Mouse (Mus musculus) cerebellum, postnatal 14 days (tissue): Measurements from ENCODE around the gene Lfng.

Experiments used
- DNase-seq, 2 experiments: peaks; one replicate each; pipeline ENCODE4 v3.0.0; 2021; ENCODE audit warnings: mixed read lengths in 2 of 2

The Lfng gene

DNA sequence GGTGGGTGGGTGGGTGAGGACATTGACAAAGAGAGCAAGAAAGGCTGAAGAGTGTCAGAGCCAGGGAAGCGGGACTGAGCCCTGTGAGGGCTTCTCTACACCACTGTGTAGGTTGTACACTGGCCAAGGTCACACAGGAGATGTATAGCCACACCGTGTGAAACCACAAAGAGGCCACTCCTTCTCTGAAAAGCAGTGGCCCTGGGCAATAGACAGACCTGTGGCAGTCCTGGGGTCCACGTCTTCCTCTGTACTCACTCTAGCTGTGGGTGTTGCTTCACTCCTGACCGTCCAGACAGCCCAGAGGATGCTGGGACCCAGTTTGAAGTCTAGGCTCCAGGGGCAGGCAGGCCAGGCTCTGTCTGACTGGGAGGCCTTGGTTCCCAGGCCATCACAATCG lies 12.3 kb upstream of the Lfng start:
- no peak for DNase-seq

DNA sequence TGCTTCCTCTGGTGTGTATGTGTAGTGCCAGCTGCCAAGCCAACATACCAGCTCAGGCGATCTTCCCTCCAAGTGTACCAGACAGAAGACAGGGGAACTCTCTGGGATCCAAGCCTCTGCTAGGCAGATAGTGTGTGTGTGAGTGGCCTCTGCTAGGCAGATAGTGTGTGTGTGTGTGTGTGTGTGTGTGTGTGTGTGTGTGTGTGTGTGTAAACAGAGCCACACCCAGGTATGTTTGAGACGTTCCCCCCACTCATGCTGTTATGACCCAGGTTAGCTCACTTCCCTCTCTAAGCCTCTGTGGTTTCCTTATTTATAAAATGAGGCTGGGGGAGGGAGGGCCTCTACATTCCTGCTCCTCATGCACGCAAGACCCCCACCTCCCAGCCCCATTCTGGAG lies 10.7 kb upstream of the Lfng start:
- no peak for DNase-seq

DNA sequence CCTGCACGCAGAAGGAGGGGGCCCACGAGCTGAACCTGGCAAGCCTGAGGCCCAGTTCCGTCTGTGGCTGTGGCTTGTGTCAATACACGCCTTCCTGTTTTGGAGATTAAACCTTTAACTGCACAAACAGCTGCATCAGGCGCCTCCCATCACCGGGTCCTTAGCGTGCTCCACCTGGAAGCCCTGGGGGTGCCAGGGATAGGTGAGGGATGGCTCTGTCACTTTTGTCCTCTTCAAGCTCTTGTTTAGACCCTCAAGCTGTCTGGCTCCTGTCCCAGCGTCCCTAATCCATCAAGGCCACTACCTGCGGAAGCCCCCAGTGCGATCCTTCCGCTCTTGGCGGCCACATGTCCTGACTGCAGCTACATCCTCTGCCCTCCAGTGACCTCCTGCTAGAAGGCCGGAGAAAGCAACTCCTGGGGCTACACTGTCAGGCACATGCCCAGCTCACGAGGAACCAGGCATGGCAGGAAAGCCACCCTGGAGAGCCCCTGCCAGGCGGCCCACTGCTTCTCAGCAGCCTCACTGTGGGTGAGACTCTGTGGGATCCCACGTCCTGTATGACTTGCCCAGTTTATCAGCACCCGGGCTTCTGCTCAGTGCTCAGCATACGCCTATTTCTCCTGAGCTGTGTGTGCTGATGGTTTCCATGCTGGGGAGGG lies 10.1 kb upstream of the Lfng start:
- DNase-seq, result no peak

DNA sequence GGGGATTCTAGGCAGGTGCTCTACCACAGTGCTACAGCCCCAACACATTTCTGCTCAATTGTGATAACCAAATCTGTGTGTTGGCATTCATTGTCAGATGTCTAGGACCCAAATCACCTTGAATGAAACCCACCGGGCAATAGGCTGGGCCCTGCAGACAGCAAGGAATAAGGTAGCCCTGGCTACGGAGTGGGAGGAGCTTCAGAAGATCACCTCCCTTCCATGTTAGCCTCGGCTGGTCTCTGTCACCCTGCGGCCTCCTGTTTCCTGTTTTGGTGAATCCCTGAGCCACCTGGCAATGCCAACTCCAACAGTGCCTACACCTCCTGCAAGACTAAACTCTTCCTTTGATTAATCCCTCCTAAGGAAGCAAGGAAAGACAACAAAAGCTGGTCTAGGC lies 9.3 kb upstream of the Lfng start:
- DNase-seq, result no peak

DNA sequence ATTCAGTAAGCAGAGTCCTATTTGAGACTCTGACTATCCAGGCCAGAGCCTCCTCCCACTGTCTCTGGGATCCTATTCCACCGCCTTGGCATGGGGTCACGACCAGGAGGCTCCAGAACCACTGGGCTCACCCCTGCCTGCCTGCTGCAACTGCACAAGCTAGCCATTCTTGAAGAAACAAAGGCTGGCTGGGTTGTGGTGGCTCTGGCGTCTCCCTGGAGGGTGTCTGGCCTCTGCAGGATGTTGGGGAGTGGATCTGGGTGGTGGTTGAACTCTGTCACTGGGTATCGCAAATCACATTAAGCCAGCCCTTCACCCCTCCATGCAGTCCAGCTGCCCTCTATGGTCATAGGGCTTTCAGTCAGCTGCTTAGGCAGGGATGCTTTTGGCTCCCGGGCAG lies 7.2 kb upstream of the Lfng start:
- DNase-seq, result no peak

DNA sequence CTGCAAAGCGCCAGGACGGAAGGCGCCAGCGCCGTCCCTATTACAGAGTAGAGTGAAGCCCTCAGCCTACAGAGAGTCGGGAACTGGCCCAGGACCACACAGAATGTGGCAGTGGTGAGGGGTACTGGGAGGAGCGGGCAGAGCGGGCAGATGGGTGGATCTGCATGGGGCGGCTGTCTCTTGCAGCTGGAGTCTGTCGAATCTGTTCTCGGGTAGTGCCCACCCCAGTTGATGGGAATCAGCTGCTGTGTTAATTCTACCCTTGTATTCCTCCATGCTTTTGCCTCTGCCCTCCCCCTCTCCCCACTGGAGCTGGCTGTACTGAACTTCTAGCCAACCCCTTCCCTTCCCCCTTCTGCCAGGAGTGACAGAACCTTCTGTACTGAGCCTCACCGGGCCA lies 5.4 kb upstream of the Lfng start:
- peak in 1 of 2 experiments; percentile 8 for DNase-seq

DNA sequence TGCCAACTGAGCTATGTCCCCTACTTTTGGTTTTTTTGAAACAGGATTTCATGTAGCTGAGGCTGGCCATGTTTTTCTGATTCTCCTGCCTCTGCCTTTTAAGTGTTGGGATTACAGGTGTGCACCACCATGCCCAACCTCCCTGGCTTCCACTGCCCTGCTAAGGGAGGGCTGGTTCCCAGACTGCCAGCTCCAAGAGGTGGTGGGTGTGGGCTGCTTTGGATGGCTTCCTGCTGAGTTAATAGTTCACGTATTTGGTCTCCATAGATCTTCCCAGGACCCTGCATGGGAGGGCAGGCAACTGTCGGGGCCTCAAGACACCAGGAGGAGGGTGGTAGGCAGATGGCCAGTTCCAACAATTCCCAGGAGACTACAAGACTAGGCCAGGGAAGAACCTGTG lies 4.6 kb upstream of the Lfng start:
- no peak for DNase-seq

DNA sequence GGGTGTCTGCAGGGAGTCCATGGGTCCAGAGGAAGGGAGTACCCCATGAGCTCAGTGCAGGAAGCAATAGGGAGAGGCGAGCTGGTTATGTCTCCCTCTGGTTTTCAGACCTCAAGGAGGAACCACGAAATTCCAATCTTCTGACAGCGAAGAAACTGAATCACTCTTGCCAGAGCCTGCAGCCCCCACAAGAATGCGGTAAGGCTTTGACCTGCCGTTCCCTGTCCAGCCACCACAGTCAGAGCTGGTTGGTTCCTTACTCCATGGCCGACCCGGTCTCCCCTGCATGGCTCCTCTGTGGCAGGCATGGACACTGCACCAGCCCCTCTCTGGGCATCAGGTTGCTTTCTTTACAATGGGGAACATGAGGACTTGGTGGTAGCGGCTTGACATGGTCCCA lies 2.7 kb upstream of the Lfng start:
- no peak for DNase-seq

DNA sequence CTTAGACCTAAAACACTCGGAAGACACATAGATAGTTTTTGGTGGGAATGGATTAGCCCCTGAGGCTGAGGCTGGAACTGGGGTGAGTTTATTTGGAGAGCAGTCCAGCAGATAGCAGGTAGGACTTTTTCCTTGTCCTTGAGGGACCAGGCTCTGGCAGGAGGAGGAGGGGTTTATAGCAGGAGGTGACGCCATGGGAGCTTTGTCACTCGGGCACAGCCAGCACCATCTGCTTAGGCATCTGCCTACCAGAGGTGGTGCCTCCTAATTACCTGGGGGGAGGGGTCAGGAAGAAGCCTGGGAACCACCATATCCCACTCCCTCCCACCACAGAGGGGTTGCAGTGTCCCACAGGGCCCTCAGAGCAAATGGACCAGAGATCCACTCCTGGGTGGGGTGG lies 1.9 kb upstream of the Lfng start:
- DNase-seq, result no peak

DNA sequence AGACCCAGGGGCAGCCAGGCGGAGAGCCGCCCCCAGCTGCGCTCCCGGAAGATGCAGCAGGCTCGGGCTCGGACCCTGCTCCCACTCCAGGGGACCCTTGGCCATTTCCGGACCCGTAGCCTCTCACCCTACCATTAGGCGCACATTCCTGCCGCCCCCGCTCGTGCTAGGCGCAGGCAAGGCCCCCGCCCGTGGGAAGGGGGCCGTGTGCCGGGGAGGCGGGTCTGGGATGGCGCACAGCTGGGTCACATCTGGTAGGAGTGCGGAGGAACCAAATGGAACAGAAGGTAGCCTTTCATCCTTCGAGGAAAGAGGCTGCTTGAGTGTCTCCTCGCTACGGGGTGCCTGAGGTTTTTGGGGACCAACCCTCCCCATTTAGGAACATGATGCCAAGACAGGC lies 734 bp upstream of the Lfng start:
- DNase-seq, result no peak

DNA sequence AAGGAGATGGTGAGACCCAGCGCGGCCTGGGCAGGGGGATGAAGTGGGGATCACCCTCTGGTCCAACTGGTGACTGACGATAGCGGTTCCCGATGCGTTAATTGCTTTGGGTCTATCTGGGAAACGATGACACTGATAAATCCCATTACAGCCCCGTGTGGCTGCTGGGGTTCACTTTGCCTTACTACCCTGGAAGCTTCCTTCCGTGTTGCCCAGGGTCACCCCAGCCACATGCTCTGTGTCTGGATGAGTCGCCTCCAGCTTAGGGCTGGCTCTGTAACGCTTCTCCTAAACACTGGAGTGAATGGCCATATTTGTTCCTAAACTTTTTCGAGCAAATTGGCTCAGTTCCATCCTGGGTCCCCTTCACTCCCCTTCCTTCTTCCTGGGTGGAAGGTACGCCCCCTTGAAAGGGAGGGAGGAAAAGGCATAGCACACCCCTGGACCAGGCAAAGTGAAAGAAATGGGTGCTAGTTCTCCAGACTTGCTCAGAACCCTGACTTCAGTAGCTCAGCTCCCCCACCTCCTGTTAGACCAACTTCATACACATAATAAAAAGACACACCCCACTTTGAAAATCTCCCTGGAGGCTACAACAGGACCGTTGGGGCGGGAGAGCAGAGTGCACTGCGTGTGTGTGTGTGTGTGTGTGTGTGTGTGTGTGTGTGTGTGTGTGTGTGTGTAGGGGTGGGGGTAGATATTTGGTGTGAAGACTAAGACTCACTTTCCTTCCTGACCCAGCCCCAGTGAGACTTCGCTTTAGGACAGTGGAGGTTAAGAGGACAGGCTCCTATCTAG lies 915 bp downstream of the Lfng start:
- no peak for DNase-seq

DNA sequence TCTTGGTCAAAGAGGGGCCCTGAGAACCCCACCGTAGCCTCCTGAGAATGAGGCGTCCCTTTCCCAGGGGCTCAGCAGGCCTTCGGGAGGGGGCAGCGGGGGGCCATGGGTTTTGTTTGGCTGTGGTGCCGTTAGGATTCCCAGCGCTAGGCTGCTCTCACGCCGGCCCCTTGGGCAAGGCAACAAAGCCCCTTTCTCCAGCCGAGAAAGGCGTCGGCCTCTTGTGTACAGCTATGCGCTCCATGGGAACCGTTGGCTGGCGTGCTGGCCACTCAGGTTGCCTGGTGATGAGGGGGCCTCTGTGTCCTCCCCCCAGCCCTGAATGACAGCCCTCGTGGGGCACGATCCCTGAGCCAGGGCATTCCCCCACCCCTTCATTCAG lies 1.5 kb downstream of the Lfng start:
- no peak for DNase-seq

DNA sequence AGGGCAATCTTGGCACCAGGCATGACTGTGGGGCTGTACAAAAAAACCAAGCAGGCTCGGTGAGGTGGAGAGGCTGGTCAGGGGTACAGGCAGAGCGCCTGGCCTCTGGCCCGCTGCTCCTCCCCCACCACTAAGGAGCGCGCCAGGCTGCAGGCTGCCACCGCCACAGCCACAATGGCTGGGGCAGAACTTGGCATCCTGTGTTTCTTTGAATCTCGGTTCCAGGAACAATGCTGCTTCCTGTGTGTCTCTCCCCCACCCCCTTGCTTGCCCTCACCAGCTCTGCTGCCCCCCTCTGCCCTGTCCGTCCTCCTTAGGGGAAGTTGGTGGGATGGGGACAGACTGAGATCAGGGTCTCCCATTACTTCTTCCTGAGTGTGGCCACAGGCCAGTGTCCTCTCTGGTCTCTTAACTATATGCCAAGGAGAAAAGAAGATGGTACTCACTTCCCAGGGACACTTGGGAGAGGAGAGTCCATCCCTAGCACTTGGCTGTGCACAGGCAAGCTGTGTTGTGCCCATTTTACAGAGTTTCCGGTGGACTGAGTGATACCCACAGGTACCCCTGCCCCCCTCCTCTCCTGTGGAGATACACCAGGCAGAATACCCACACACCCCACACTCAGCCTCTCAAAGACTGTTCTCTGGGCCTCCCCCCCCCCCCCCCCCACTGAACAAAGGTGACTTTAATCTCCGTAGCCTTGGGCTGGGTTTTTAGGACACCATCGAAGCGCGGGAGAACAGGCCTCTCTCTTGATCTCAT lies 2.6 kb downstream of the Lfng start:
- DNase-seq, result peak; percentile 43 to 55

DNA sequence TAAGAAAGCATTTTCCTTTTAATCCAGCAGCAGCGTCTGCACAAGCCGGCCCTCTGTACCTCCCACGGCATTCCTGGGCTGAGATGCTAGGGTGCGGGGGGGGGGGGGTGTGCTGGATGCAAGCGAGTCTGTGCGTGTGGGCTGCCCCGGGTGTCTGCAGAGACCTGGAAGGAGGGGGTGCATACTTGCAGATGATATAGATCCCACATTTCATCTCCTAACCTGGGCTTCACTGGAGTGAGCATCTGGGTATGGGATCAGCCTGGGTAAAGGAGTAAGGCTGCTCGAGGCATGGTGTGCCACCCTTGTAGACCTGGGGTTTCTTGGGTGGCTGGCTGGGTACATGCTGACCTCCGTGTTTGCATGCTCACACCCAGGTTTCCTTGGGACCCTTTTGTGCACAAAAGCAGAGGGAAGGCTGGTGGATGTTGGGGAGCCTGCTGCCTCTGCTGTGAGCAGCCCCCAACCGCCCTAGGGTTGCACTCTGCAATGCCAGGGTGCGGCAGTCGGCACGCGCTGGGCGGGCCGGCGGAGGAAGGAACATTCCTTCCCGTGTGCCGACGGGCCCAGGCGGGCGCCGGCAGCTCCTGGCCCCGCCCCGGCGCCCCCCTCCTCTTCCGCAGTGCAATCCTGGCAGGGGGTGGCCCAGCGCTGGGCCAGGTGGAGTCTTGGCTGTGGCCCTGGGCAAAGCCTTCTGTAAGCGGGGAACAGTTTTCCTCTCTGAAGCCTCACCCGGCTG lies 3.3 kb downstream of the Lfng start:
- no peak for DNase-seq

DNA sequence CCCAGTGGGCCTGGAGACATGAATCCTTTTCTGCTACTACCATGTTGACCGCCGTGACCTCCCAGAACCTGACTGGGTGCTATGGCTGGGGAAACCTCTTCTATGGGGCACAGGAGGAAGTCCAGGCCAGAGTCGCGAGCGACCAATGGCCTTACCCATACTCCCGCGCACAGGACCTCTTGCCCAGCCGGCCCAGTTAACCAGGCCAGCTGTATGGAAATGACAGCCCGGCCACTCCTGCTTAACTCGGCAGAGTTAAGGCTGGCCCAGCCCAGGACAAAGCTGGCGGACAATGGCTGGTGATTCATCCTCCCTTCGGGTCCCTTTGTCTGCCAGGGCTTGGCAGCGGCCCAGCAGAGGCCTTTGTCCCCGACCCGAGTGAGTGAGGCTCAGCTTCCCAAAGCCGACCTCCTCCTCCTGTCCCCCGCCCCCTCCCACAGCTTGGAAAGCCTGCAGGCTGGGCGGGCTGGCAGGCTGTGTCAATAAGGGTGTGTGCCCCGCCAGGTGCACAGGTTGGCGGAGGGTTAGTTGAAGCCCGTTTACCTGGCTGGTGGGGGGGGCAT lies 4.0 kb downstream of the Lfng start:
- peak; percentile 53 to 75 for DNase-seq

DNA sequence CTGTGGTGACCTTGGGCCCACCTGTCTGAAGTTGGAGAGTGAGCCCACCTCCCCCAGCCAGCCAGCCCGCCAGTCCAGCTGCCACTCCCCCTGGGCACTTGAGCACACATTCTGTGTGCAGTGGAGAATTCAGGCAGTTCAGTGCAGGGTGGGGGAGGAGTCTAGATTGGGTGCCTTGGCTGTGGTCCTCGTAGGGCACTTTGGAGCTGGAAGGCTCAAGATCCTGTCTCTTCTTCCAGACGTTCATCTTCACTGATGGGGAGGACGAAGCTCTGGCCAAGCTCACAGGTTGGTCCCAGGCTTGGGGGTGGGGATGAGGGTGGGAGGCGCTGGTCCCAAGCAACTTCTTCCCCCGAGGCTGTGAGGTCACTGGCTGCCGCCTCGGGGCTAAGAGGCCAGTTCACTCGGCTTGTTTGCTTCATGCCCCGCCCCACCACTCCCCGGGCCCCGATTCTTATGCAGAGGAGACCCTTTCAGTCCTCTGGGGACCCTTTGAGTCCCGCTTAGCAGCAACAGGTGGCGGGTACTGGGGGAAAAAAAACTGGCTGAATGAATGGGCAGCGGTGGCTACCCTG lies 4.6 kb downstream of the Lfng start:
- DNase-seq, result no peak

DNA sequence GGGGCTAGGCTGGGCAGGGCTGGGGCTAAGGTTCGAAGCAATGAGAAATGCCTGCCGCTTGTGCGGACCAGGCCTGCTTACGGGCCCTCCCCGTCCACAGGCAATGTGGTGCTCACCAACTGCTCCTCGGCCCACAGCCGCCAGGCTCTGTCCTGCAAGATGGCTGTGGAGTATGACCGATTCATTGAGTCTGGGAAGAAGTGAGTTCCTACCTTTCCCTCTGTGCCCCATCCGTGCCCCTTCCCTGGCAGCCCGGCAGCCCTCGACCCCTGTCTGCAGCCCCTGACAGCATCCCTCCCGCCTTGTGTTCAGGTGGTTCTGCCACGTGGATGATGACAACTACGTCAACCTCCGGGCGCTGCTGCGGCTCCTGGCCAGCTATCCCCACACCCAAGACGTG lies 5.1 kb downstream of the Lfng start:
- no peak for DNase-seq

DNA sequence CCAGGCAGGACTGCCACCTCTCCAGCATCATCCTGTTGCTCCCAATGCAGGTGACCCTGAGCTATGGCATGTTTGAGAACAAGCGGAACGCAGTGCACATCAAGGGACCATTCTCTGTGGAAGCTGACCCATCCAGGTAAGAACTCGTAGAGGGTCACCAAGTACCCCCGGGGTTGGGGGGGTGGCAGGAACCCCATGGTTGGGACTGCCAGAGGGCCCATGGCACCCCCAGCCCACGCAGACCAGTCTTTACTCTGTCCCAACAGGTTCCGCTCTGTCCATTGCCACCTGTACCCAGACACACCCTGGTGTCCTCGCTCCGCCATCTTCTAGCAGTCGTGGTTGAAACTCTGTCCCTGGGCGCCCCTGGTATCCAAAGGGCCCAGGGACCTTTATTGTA lies 7.0 kb downstream of the Lfng start:
- no peak for DNase-seq

DNA sequence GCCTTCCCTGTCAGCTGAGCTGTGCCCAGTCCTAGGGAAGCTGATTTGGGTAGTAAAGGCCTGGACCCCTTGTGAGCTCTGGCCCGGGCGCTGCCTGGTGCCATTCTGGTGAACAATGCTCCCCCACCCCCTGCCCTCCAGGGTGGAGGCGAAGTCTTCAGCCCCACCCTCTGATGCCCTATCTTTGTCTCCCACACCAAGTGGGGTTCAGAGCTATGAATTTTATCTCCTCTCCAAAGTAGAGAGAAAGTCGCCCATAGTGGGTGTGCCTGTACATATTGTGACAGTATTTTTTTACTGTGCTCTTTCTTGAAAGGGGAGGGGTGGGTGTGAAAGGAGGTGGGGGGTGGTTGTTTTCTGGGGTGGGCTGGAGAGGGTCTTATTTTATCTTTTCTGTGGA lies 7.7 kb downstream of the Lfng start:
- DNase-seq, result no peak

DNA sequence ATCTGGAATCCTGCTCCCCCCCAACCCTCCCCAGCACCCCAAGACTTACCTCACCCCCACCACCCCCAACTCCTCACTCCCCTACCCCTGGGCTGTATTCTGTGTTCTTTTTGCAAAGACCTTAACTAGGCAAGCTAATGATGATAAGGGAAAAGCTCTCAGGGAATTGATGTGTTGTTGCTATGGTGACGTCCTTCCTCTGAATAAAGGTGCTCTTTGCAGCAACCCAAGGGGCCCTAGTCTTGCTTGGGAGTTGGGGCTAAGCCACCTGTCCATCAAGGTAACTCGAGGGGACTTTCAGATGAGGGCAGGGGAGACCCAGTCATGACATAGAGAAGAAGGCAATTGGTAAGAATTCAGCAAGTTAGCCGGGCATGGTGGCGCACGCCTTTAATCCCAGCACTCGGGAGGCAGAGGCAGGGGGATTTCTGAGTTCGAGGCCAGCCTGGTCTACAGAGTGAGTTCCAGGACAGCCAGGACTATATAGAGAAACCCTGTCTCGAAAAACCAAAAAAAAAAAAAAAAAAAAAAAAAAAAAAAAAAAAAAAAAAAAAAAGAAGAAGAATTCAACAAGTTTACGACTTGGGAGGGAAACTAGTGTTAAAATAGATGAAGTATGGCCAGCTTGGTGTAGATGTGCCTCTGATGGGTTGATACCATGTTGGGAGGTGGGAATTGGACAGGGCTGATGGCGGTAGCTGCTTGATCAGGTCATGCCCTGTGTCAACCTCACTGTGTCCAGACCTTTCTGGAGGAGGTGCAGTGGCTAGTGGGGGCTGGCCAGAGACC lies 8.4 kb downstream of the Lfng start:
- DNase-seq, result no peak

DNA sequence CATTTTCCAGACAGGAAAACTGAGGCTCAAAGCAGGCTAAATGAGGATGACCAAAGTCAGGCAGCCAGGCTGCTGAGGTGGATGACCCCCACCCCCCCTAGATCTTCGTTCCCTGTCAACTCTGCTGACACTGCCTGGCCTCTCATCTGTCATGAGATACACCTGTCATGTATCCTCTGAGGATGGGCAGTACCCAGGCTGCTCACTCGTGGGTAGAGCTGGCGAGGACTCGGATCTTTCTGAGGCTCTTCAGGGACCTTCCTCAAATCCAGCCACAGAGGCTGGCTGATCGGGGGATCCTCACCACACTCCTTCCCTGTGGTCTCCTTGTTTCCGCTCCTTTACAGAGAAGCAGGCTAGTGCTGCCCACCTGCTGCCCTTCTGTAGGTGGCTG lies 9.0 kb downstream of the Lfng start:
- no peak for DNase-seq

DNA sequence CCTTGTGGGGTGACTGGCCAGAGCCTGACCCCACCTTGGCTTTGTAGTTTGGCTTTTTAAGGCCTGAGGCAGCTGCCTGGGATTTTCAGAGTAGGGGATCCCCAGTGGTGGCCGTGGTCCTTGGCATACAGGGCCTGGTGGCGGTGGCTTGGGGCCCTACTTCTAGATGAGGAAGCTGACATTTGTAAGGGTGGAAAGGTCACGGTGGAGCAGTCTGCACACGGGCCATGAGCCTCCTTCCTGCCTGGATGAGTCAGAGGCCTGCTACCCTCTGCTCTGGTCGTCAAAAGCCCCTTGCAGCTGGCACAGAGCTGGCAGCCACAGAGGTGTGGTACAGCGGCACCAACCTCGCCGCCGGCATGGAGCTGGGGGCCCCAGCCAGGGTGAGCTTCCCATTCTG lies 9.6 kb downstream of the Lfng start:
- DNase-seq, result no peak
